Comparison of ENCODE assay signal across 27 mouse cellular contexts in genomic region chr2:117674877-117675276, GRCm38 (mm10).
"Had no signal": no experiment of that assay in that cellular context is flagged by ENCODE, and none has a peak within 500 bp of the region (broad histone marks: within the 10 kb centered on the region; RNA-seq: fewer than 3 reads in every experiment).

No protein-coding gene starts in this region.

- DNase-seq: gastrocnemius, adult 2 months; gastrocnemius, postnatal 10 days; gastrocnemius, postnatal 25 days; heart, adult 18-20 months; heart, postnatal 14 days; heart, postnatal 4 days; kidney, adult 18-20 months; kidney, adult 8-10 months; kidney, postnatal 10 days; kidney, postnatal 25 days; kidney, postnatal 4 days; liver had no signal

- H3K4me2 ChIP-seq: heart, embryonic 12.5 days; hindbrain, embryonic 12.5 days; hindbrain, embryonic 14.5 days; intestine, embryonic 15.5 days; limb, embryonic 12.5 days; liver, embryonic 12.5 days had no signal

- H3K4me1 ChIP-seq: heart, embryonic 10.5 days; intestine, embryonic 15.5 days; liver, embryonic 12.5 days had no signal

- H3K9ac ChIP-seq: heart, embryonic 12.5 days; hindbrain, embryonic 12.5 days; hindbrain, embryonic 14.5 days; intestine, embryonic 15.5 days; limb, embryonic 12.5 days; liver, embryonic 12.5 days; liver, embryonic 14.5 days had no signal

- H3K27me3 ChIP-seq: heart, embryonic 12.5 days; hindbrain, embryonic 12.5 days; intestine, embryonic 15.5 days; limb, embryonic 12.5 days; liver, embryonic 12.5 days had no signal

- H3K27ac ChIP-seq: gastrocnemius, adult 2 months; heart, embryonic 10.5 days; hindbrain, embryonic 10.5 days; hindbrain, embryonic 12.5 days; hindbrain, embryonic 14.5 days; intestine, embryonic 15.5 days; layer of hippocampus, adult 2 months; left cerebral cortex, adult 2 months; limb, embryonic 10.5 days; limb, embryonic 12.5 days; liver, embryonic 12.5 days; liver, embryonic 14.5 days had no signal

- H3K36me3 ChIP-seq: heart, embryonic 10.5 days; heart, embryonic 12.5 days; hindbrain, embryonic 10.5 days; hindbrain, embryonic 12.5 days; intestine, embryonic 15.5 days; limb, embryonic 10.5 days; limb, embryonic 12.5 days; liver, embryonic 12.5 days had no signal

- ATAC-seq: hindbrain, embryonic 16.5 days; inflammation-experienced regulatory T-cells, adult 6 months; intestine, embryonic 15.5 days; intestine, postnatal 0 days; liver, embryonic 12.5 days had no signal

- H3K9me3 ChIP-seq: heart, embryonic 10.5 days; heart, embryonic 12.5 days; hindbrain, embryonic 10.5 days; hindbrain, embryonic 12.5 days; intestine, embryonic 15.5 days; limb, embryonic 10.5 days; limb, embryonic 12.5 days; liver, embryonic 12.5 days had no signal

- H3K4me3 ChIP-seq: gastrocnemius, adult 2 months; heart, embryonic 10.5 days; heart, embryonic 12.5 days; hindbrain, embryonic 10.5 days; hindbrain, embryonic 12.5 days; intestine, embryonic 15.5 days; layer of hippocampus, adult 2 months; left cerebral cortex, adult 2 months; limb, embryonic 10.5 days; limb, embryonic 12.5 days; liver, embryonic 12.5 days had no signal
